In genomic region chr9:110130896-110131524, GRCm38 (mm10) we compare ENCODE assay signal across 8 mouse cellular contexts. TPM values are rescaled to one million over a fixed set of nuclear protein-coding genes. Genes with fewer than 3 reads are reported as not detected.
DNase-seq lines count a peak whose midpoint lies in the region; ATAC-seq and TF ChIP-seq lines count a peak whose summit lies in the region.

No protein-coding gene starts in this region.

- intact Hi-C loops in left cerebral cortex, postnatal 36 days (cut with DNase I): no loop called here

- peak overlapping the region; percentile 42 for H3K9ac ChIP-seq in embryonic facial prominence, embryonic 15.5 days
- H3K9ac ChIP-seq in limb, embryonic 14.5 days (ENCODE audit: low read depth, low read length, severe bottlenecking): peak overlapping the region; percentile 97

- ATAC-seq in embryonic facial prominence, embryonic 15.5 days (ENCODE audit: insufficient number of reproducible peaks, low FRiP score, low TSS enrichment, low read depth): no peak
- no peak for ATAC-seq in limb, embryonic 14.5 days (ENCODE audit: low FRiP score, low read depth)

- no peaks in the 10 kb centered on the region for H3K27me3 ChIP-seq in embryonic facial prominence, embryonic 15.5 days
- H3K27me3 ChIP-seq in limb, embryonic 14.5 days (ENCODE audit: control insufficient read depth, insufficient read depth, low read length): no peaks in the 10 kb centered on the region

- 25% methylated on average over 10 of the region's 10 CpGs for WGBS in embryonic facial prominence, embryonic 15.5 days
- 25% methylated on average over 10 of the region's 10 CpGs for WGBS in limb, embryonic 14.5 days

- H3K4me1 ChIP-seq in embryonic facial prominence, embryonic 15.5 days: peaks cover 22% of the 10 kb centered on the region
- peaks cover 12% of the 10 kb centered on the region for H3K4me1 ChIP-seq in limb, embryonic 14.5 days (ENCODE audit: control insufficient read depth, insufficient read depth, low read length)

- peak; percentile 36 for DNase-seq in embryo, embryonic 10.5 days (ENCODE audit: low spot score)
- DNase-seq in embryo, embryonic 10 days (ENCODE audit: low spot score): no peak
- DNase-seq in 3T3-L1 (ENCODE audit: low read depth, low spot score): peak; percentile 34
- no peak for DNase-seq in limb, embryonic 14.5 days (ENCODE audit: low spot score)
- DNase-seq in thymus, postnatal 25 days: peak; percentile 24
- no peak for DNase-seq in left cerebral cortex, postnatal 36 days (ENCODE audit: low spot score in 2 of 2)
- no peak for DNase-seq in spleen, postnatal 14 days (ENCODE audit: low spot score in 2 of 2)

- peak overlapping the region; percentile 56 for H3K4me2 ChIP-seq in embryonic facial prominence, embryonic 15.5 days (replicated peaks)
- H3K4me2 ChIP-seq in limb, embryonic 14.5 days (replicated peaks; ENCODE audit: low read depth, low read length, severe bottlenecking): peak overlapping the region; percentile 59

- H3K27ac ChIP-seq in embryonic facial prominence, embryonic 15.5 days (replicated peaks): peak overlapping the region; percentile 96
- H3K27ac ChIP-seq in limb, embryonic 14.5 days (replicated peaks; ENCODE audit: low read depth, low read length): peak overlapping the region; percentile 85

- no peak for TF ChIP-seq POLR2A in limb, embryonic 14.5 days (IDR thresholded peaks at IDR 0.05; ENCODE audit: borderline replicate concordance, extremely low read depth, insufficient read depth, insufficient read length)

- no peaks in the 10 kb centered on the region for H3K9me3 ChIP-seq in embryonic facial prominence, embryonic 15.5 days (replicated peaks)
- no peaks in the 10 kb centered on the region for H3K9me3 ChIP-seq in limb, embryonic 14.5 days (ENCODE audit: control insufficient read depth, low read length)

- H3K4me3 ChIP-seq in embryonic facial prominence, embryonic 15.5 days (replicated peaks): peak overlapping the region; percentile 85
- H3K4me3 ChIP-seq in limb, embryonic 14.5 days (replicated peaks; ENCODE audit: low read length): peak overlapping the region; percentile 98

- H3K36me3 ChIP-seq in embryonic facial prominence, embryonic 15.5 days: peaks cover 10% of the 10 kb centered on the region
- peaks cover 15% of the 10 kb centered on the region for H3K36me3 ChIP-seq in limb, embryonic 14.5 days (ENCODE audit: control insufficient read depth, insufficient read depth, low read length)

RNA-seq across cellular contexts. Expression of gene Dhx30, which starts 13.4 kb away (rescaled TPM):
- polyA plus RNA-seq in embryonic facial prominence, embryonic 15.5 days (2015; fragmentation: Nextera tagmentation; extraction: Ambion mirVana): 127 and 137 TPM in 2 replicates
- 121 and 132 TPM in 2 replicates for polyA plus RNA-seq in limb, embryonic 14.5 days (2012; rRNA removed)
- polyA plus RNA-seq in limb, embryonic 14.5 days (2014; fragmentation: Nextera tagmentation; extraction: Ambion mirVana): 120 and 135 TPM in 2 replicates
- total RNA-seq in left cerebral cortex, postnatal 36 days (2021): 100 to 1,000 TPM; 163 to 166 TPM

RNA-seq across cellular contexts. Expression of gene Smarcc1, which starts 13.5 kb away (rescaled TPM):
- 113 and 119 TPM in 2 replicates for polyA plus RNA-seq in embryonic facial prominence, embryonic 15.5 days (2015; fragmentation: Nextera tagmentation; extraction: Ambion mirVana)
- polyA plus RNA-seq in limb, embryonic 14.5 days (2012; rRNA removed): 67.2 and 72.8 TPM in 2 replicates
- polyA plus RNA-seq in limb, embryonic 14.5 days (2014; fragmentation: Nextera tagmentation; extraction: Ambion mirVana): 132 and 144 TPM in 2 replicates
- 10 to 100 TPM; 64.5 to 74.5 TPM for total RNA-seq in left cerebral cortex, postnatal 36 days (2021)

Comparison
In these comparisons a context has a peak if more than half of its experiments do, and no peak if none do; other contexts are left out.
1. DNase-seq: peak in embryo, embryonic 10.5 days (single experiment), 3T3-L1 (single experiment) and thymus, postnatal 25 days (single experiment); none in embryo, embryonic 10 days (single experiment), limb, embryonic 14.5 days (single experiment), left cerebral cortex, postnatal 36 days (0 of 2) and spleen, postnatal 14 days (0 of 2).